Mouse (Mus musculus) CH12.LX (cell line): Measurements from ENCODE around the gene Hoxb8.

Experiments
- CTCF ChIP-seq, 2 experiments: IDR thresholded peaks in 1 of 2; conservative IDR thresholded peaks in 1 of 2; 2 replicates each; pipeline ENCODE4 v1.5.1; 2011 to 2012; ENCODE audit warnings: low read depth in 2 of 2, low read length in 2 of 2, improper control_type of control experiment in 1 of 2, inconsistent platforms in 1 of 2, mild to moderate bottlenecking in 1 of 2, moderate library complexity in 1 of 2
- JUND ChIP-seq: conservative IDR thresholded peaks from 2 replicates; pipeline ENCODE4 v1.6.1; 2011; ENCODE audit warnings: low read depth, low read length, improper control_type of control experiment

DNA sequence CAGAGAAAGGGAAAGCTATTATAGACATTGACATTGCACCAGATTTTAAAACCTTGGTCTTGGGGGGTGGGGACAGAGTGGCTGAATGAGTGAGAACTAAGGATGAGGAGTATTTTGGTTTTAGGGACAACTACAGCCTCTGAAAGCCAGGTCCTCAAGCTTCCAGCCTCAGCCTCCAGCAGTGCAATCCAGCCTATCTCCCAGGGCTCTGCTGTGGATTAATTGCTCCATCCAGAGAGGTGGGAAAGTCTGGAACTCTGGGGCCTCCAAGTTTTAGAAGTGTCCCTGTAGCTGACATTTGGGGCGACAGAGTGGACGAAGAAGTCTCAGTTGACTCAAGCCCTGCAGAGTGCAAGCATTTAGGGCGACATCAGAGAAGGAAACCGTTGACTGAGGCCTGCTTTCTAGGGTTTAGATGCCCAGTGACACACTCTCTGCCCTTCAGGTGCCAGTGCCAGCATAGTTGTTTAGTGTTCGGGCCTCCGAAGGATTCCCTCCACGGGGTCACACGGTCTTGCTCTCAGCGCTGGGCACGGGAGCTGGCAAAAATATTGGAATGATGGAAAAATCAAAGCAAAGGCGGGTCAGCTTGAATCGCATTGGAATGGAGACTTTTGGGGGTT is 32.2 kb downstream of the Hoxb8 start:
- TF ChIP-seq CTCF (conservative IDR thresholded peaks at IDR 0.05 in 1 of 2, IDR thresholded peaks at IDR 0.05 in 1 of 2; ENCODE audit: low read depth in 2 of 2, low read length in 2 of 2) (no peak), JUND (no peak)
